Mouse (Mus musculus): ENCODE results near the gene Apold1.

The Apold1 gene

DNA sequence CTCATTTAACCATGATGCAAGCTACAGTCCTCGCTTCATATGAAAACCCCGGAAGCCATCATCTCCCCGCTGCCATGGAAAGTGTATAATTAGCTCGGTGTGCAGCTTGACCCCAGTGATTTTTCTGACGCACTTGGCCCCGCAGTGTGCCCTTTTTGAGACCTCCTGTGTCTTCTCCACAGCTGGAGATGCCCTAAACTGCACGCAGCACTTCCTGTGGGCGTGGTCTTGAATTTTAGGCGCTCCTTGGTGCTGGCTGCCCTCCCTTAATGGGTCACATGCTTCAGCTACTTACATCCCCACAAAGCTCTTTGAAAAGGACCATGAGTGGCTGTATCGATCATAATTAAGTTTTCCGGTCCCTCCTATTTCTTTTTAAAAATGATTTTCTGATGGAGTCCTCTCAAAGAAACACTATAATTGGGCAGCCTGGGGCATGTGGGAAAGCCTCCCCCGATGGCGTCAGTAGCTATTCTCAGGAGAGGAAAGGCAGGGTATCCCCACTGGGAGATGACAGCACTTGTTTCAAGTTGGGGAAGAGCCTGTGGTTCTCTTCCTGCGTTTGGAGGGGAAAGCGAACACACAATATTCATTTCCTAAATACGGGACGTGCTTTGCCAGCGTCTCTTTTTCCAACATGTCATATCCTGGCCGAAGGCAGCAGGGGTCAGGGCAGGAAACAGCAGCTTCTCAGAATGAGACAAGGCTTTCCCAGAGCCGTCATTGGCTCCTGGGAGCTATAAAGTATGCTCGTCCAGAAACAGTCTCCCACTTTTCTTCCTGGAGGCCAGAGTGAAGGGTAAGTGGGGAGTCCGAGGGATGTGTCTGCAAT, at the start of gene Apold1:
Gene Apold1 (plus strand): TSS at position 488 of the 832 bp plus-strand sequence.
- peak; percentile 59 for DNase-seq

DNA sequence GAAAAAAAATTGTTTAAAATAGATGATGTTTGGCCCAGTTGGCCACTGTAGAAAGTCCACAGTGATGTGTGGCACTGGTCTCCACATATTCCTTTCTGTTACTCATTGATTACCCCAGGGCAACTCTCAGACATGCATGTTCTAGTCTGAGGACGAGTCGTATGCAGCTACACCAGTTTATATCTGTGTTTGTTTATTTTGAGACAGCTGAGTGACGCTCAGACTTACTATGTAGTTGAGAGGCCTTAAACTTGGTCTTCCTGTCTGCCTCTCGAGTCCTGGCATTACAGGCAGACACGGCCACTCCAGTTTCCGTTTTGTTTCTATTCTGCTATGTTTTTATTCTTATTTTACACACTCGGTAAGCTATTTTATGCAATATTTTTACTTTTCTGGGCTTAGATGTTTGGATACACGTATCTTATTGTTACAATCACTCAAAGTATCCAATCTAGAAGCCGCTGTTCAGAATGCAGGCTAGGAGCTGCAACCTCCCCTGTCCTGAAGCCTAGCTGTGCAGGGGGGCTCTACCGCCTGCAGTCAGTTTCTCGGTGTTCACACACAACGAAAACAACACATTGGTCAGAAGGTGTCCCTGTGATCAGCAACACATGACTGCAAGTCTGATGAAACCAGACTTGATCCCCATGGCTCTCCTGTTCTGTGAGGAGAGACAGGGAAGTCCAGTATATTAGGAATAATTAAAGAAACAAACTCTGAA, 48.9 kb upstream of the Apold1 start:
- no peak for DNase-seq

DNA sequence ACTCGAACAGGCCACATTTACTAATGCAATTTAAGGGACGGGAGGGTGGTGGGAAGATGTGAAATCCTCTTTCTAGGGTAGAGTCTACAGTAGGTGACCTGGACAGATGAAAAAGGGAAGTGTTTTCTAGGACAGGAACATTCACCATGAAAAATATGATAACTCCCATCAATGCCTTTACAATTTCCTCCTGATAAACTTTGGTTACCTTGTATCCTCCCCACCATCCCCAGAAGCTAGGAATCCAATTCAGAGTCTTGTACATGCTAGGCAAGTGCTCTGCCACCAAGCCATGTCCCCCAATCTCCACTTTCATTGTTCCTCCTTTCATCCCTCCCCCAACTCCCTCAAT, 48.3 kb upstream of the Apold1 start:
- no peak for DNase-seq

DNA sequence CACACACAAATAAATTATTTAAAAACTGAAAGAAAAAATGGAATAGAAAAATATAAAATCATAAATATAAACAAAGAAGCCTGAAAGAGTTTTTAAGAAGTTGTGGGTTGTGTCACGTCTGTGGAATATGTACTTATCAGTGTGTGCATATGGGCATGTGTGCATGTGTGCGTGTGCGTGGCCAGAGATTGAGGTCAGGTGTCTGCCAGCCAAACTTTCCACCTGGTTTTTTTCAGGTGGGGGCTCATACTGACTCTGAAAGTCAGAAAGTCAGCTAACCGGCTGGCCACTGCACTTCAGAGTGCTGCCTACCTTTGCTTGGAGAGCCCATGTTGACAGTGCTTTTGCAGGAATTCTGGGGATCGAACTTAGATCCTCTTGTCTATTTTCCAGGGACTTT, 47.2 kb upstream of the Apold1 start:
- no peak for DNase-seq

DNA sequence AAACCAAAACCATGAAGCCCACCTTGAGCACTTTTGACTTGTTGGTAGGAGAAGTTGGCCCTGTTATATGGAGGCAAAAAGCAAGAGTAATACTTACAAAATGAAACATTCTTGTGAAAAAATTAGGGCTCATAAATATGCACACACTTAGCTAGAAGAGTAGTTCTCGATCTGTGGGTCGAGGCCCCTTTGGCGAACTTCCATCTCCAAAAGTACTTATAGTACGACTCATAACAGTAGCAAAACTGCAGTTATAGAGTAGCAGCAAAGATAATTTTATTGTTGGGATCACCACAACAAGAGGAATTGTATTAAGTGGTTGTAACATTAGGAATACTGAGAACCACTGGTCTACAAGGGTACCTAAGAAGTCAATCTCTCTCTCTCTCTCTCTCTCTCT, 41.7 kb upstream of the Apold1 start:
- DNase-seq: no peak

DNA sequence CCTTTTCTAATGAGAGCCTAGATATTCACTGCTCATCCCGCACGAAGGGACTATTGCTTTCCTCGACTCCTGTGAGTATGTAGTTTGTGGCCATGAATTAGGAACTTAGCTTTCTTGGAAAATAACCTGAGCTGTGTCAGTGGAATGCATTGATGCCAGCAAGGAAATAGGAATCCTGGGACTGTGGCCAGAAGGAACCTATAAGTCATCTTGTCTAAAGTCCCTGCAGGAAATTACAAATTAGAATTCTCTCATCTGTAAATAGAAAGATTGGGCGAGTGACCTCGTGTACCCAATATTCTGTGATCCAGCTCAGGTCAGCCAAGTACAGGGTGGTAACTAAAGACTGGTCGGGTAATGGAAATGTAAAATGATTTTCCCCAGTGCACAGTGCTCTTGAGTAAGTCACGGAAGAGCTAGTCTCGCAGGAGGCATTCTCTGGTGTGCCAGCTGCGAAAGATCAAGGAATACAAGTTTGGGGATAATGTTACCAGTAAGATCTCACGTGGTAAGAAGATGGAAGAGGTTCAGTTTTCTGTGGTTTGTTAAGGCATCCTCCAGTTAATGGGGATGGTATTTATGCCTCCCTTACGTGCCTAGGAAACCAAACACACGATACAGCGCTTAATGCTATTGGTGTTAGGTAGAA, 37.6 kb upstream of the Apold1 start:
- DNase-seq: peak; percentile 31

DNA sequence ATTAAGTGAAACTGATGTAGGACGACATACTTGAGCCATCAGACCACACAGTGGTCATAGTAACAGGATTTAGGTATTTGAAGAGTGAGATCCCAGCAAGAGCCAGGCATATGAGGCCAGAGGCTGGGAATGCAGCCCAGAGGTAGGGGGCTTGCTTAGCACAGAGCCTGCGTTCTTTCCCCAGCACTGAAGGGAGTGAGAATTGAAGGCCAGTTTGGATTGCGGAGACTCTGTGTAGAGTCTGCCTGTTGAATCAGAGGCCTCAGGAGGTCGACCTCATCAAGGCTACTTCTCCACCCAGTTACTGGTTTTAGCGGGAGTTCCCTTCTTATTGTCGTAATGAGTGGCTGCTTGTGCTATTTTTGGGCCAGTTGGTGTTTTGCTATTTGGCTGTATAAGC, 35.5 kb upstream of the Apold1 start:
- DNase-seq: no peak

DNA sequence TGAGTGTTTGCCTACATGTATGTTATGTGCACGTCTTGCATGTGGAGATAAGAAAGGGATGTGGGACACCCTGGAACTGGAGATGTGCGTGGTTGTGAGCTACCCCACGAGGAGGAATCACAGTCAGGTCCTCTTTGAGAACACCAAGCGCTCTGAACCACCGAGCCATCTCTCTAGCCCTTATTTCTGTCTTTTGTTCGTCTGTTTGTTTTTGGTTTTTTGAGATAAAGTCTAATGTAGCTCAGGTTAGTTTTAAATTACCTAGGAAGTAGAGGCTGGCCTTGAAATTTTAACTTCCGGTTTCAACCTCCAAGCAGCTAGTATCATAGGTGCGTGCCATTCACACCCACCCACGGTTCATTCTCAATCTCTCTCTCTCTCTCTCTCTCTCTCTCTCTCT, 34.7 kb upstream of the Apold1 start:
- no peak for DNase-seq

DNA sequence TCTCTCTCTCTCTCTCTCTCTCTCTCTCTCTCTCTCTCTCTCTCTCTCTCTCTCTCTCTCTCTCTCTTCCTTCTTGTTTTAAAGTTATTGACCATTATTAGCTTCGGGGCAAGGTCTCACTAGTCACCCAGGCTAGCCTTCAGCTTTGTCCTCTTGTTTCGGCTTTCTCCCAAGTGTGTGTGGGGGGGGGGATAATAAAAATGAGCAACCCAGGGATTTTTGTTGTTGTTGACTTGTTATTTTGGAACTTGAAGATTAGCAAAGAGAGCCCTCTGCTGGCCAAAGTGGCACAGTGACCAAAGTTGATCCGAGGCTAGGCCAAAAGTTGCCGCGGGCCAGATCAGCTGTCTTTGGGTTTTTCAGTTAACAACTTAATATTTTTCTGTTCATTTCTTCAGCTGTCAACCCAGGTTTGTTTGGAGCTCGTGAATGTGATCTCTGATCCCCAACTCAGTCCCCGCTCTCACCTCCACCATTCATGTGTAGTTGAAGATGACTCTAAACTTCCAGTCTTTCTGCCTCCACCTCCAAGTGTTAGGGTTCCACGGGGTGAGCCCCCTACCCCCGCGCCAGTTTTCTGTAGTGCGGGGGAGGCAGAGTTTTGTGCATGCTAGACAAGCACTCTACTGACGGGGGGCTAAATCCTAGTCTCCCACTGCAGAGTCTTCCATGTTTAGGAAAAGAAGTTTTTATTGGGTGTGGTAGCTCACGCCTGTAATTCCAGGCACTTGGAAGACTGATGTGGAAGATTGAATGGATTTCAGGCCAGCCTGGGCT, 34.0 kb upstream of the Apold1 start:
- peak; percentile 82 for DNase-seq

DNA sequence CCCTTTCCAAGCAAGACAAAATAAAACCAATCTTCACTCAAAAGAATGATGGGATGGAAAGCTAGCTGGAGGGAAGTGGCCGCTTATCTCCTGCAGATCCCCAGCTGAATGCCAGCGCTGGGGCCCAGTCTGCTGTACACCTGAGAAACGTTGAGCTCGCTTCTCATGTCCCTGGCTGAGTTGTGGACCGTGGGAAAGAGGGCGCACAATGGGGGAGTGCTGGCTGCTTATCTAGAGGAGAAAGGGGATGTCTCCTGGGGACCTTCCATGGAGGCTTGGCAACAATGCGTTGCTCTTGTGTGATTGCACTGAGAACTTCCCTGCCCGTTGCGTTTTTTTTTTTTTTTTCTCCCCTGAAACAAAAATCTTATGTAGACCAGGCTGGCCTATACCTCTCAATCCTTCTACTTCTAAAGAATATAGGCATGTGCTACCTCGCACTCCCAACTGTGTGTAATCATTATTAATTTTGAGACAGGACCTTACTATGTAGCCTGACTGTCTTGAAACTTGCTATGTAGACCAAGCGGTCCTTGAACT, 32.9 kb upstream of the Apold1 start:
- no peak for DNase-seq

DNA sequence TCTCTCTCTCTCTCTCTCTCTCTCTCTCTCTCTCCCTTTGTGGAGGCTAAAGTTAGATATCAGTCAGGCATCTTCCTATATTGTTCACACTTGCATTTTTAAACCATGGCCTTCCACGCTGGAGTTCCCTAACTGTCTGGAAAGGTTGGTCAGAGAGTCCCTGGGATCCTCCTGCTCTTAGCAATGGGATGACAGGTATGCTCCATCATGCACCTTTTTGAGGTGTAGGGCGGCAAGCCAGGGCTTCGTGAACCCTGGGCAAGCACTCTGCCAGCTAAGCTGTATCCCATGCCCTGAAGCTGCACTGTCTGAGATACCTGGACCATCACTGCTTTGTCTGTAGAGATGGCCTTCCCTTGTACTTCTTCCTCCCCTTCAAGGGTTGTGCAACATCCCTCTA, 32.3 kb upstream of the Apold1 start:
- DNase-seq: no peak

DNA sequence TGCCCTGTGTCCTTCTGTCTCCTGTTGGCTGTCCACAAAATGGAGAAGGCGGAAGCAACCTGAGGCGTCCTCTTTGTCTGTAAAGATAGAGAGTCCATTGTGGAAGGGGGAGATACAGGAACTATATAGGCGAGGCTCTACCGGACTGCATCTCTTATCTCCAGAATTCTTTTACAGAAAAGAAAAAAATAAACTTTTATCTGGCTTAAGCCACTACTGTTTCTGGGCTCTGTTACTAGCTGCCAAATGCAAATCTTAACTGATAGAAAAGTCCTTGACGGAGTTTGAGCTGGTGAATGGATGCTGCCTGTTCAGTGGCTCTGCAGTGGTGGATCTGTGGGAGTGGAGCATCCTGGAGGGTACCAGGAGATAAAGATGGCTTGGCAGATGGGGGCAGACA, 30.2 kb upstream of the Apold1 start:
- no peak for DNase-seq

DNA sequence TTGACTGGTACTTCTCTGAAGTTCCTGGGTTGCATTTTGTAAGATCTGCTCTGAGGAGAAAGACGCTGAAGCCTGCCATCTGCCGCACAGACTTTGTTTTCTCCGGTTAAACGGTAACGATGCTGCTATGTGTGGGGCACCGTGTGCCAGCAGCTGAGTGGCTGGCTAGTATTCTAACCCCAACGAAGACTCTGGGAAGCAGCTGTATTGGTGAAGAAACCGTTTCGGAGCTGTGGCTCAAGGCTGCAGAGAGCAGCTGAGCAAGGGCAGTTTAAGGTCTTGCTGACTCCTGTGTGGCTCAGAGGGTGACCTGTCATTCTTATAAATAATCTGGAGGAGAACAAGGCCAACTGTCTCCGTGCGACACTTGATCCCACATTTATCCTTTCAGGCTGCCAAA, 27.5 kb upstream of the Apold1 start:
- DNase-seq: no peak

DNA sequence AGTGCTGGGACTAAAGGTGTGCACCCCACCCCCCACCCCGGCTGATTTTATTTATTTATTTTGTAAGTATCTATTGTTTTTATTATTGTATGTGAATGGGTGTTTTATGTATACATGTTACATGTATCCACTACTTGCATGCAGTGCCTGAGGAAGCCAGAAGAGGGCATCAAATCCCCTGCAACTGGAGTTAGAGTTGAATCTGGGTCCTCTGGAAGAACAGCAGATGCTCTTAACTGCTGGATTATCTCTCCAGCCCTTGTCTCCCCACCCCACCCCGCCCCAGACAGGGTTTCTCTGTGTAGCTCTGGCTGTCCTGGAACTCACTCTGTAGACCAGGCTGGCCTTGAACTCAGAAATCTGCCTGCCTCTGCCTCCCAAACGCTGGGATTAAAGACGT, 25.1 kb upstream of the Apold1 start:
- peak; percentile 12 for DNase-seq

DNA sequence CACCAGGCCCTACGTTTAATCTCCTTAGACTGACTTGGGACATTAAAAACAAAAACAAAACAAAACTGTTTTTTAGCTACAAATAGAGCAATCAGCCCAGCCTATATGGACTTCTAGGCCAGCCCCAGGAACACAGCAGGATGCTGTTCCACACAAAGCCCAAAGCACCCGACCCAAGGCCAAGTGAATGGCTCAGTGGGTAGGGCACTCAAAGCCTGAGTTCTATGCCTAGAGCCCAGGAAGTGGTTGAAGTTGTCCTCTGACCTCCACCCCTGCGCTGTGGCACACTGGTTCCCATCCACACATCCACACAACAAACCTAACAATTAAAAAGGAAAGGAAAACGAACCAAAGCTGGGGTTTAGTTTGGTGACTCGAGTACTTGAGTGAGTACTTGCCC, 20.2 kb upstream of the Apold1 start:
- no peak for DNase-seq

DNA sequence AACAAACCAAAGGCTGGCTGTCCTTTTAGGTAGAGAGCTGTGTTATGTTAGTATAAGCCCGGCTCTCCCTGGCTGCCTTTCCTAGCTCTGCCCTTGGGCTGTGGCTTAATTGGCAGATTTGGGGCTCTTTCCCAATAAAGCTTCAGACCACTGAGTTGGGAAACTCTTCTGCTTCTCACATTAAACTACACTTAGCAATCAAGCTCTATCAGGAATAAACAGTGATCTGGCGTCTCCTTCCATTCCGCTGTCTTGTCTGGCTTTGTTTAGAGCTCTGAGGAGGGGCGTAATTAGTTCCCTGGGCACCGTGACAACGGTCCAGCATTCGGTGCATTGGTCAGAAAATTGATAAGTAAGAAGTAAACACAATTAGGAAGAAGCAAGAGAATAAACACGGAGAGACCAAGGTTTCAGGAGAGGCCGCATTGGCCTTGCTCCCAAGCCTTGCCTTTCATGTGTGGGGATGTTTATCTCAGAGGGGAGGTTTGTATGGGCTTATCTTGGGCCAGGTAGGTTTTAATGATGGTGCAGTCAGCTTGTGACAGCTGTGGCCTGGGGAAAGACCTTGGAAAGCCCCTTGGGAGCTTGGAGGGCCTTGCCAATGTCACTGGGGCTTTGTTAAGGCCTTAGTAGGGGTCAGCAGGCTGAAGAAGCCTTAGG, 19.5 kb upstream of the Apold1 start:
- no peak for DNase-seq

DNA sequence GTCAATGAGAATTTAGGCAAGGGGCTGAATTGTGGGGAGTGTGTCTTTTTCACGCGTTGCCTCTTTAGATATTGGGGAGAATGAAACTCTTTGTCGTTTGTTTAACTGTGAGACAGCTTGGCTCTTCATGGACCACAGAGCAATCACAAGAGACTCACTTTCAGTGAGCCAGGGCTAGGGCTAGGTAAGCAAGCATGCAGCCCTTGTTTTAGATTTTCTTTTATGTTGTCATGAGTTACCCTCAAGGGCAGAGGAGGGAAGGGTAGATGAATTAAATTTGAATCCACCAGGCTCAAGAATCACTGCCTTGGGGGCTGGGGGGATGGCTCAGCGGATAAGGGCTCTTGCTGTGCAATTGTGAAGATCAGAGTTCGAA, 19.0 kb upstream of the Apold1 start:
- DNase-seq: no peak

DNA sequence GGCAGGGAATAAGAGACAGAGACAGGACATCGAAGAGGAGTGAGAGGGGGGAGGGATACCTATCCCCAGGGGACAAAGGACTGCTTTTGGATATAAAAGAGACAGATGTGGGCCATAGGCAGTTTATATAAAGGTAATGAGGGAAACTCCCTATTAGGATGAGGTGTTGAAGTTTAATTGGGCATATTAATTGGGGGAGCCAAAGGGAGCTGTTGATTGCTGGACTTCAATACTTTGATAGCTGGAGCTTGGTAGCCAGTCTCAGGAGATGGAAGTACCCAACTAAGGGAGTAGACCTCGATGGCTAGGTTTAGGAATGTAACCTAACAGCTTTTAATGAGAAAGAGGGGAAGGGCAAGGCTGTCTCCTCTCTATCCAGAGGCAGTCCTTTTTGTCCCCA, 17.6 kb upstream of the Apold1 start:
- DNase-seq: no peak

DNA sequence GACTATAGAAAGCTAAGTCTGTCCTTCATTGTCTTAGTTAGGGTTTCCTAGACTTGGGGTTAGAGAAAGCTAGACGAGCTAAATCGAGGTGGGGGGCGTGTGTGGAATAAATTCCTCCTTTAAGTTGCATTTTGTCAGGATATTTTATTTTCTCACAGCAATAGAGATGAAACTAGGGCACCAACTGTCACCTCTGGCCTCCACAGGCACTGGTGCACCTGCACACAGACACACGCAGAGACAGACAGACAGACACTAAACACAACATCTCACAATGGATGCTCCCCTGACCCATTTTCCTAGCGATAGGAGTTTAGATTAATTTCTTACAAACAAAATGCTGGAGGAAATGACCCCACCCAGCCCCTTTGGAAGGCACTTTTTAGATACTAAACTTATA, 14.8 kb upstream of the Apold1 start:
- no peak for DNase-seq

DNA sequence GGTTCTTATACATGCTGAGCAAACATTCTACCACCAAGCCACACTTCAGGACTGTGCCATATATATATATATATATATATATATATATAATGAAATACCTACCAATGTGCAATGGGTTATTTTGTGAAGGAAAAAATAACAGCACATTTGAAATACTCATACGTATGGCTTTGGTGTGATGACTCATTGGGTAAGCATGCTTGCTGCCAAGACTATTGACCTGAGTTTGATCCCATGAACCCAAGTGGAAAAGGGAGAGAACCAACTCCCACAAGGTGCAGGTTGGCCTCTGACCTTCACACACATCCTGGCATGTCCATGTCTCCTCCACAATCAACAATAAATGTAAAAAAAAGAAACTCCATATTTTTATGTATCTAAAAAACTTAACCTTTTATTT, 13.2 kb upstream of the Apold1 start:
- no peak for DNase-seq

DNA sequence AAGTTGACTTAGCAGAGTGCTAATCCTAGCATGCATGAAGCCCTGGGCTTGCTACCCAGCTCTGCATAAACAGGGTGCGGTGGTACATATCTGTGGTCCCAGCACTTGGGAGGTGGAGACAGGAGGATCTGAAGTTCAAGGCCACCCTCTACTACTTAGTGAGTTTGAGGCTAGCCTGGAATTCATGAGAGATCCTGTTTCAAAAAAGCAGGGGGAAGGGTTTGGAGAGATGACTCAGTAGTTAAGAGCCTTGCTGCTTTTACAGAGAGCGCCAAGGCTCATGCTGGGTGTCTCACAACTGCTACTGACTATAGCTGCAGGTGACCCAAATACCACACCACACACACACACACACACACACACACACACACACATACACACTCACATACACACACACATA, 12.0 kb upstream of the Apold1 start:
- DNase-seq: no peak

DNA sequence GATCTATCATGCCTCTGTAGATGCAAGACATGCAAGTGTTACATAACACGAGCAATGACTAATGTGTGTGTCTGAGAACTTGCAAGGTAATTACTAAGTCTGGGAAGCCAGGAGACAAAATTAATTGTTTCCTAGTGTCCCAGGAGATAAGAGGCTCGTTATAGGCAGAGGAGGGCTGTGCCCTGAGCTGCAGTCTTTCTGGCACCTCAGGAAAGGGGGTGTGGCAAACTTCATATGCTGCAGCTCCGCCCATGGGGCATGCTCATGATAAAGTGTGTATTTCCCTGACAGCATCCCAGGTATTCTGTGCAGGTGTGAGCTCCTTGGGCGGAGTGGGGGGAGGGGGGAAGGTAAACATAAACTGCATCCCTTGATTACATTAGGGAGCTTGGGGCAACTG, 9.4 kb upstream of the Apold1 start:
- no peak for DNase-seq

DNA sequence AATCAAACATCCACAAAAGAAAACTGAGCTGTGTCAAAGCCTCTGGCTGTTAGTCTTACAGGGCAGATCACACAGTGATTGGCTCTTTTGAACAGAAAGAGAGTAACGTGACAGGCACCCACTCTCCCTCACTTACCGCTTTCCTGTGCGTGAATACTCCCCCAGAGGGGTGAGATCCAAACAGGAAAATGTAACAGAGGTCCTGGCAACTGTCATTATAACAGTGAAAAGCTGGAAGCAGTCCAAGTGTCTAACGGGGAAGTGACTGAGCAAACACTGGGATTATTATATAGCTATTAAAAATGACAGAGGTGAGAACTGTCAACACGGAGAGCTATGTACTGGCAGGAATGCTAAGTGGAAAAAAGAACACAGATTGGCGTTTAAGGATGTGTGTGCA, 4.9 kb upstream of the Apold1 start:
- peak; percentile 55 for DNase-seq

Data from lung, postnatal 10 days (tissue).